14 mouse cellular contexts compared by ENCODE assay signal in the genomic region with DNA sequence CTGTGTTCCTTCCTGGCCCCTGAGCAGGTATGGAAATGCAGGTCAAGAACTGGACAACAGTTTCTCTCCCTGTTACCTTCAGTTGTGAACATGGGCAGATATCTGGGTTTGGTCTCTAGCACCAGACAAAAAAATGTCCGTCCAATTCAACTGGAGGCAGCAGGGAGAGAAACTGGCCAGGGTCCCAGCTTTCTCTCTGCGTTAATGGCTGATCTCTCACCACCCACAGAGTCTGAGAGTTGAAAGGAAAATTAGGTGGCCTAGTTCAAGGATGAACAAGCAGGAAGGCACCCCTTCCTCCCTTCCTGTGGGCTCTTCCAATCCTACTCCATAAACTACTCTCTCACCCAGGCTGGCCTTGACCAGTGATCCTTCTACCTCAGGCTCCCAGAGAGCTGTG.
"Had no signal": no experiment of that assay in that cellular context is flagged by ENCODE, and none has a peak within 500 bp of the region (broad histone marks: within the 10 kb centered on the region; RNA-seq: fewer than 3 reads in every experiment).

No protein-coding gene starts in this region.

- DNase-seq: gastrocnemius, postnatal 14 days; gastrocnemius, postnatal 36 days; heart, adult 18-20 months; heart, postnatal 14 days; heart, postnatal 36 days; kidney, adult 11 months; kidney, adult 2 months; kidney, adult 9 months; kidney, postnatal 10 days; kidney, postnatal 25 days; layer of hippocampus, adult 9-11 months; layer of hippocampus, postnatal 36 days; liver; liver, embryonic 13.5 days had no signal
